Mouse (Mus musculus): ENCODE measurements around the gene Rpl38. TPM values are rescaled to one million over a fixed set of nuclear protein-coding genes. Genes with fewer than 3 reads are reported as not detected.
A peak's percentile ranks its signal among the peaks of the same experiment; 100 is the strongest.

Rpl38 gene
- total RNA-seq, 1 experiment from 2014 or later = 671 TPM

DNA sequence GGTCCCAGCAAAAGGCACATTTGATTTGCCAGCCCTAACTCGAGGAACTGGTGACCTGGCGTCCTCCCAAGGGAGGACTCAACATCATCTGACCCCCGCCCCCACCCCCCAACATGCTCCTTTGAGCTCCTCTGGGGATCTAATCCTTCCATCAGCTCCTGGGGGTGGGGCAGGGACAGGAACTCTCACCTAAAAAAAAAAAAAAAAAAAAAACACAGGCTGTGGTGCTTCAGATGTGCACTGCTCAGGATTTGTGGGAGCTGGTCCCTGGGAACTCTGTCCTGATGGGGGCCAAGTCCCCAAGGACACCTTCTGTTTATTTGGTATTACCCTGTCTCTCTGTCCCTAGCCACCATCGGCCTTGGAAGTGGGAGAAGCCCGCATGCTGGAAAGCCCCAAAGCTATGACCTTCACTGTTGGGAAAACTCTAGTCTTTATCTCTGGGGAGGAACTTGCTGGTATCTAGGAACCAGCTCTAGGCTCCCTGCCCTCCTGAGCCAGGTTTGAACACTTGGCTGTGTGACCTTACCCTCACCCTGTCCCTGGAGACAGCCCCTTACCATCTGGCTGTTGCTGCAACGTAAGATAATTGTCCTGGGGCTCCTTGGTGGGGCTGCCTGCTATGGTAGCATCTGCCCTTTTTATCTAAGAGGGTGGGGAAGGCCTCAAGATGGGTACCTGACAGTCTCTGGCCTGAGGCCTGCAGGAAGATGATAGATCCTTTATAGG is 23.3 kb downstream of the Rpl38 start:
- ATAC-seq (ENCODE audit: extremely low read depth, insufficient number of reproducible peaks, low FRiP score, poor library complexity, severe bottlenecking) = no peak

GRCm38 (mm10) chr11:114692601-114693000 is 24.3 kb downstream of the Rpl38 start:
- ATAC-seq (ENCODE audit: extremely low read depth, insufficient number of reproducible peaks, low FRiP score, poor library complexity, severe bottlenecking) = no peak

DNA sequence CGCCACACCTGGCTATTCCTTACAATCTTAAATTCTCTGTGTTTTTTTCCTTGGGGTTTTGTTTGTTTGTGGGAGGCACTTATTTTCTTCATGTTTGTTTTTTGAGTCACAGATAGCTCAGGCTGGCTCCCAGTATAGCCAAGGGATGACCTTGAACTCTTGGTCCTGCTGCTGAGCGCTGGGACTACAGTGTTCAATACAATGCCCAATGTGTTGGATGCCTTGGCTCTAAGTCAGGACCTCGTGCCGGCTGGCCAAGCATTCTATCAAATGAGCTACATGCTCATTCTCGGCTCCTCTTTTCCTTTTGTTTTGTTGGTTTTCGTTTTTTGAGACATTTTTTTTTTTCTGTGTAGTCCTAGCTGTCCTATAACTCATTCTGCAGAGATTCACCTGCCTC is 25.1 kb downstream of the Rpl38 start:
- ATAC-seq (ENCODE audit: extremely low read depth, insufficient number of reproducible peaks, low FRiP score, poor library complexity, severe bottlenecking) = no peak

- no peak for ATAC-seq (ENCODE audit: extremely low read depth, insufficient number of reproducible peaks, low FRiP score, poor library complexity, severe bottlenecking)
These were observed 26.1 kb downstream of the Rpl38 start for GRCm38 (mm10) chr11:114694451-114694850.

GRCm38 (mm10) chr11:114698496-114698895 is 30.2 kb downstream of the Rpl38 start:
- no peak for ATAC-seq (ENCODE audit: extremely low read depth, insufficient number of reproducible peaks, low FRiP score, poor library complexity, severe bottlenecking)

DNA sequence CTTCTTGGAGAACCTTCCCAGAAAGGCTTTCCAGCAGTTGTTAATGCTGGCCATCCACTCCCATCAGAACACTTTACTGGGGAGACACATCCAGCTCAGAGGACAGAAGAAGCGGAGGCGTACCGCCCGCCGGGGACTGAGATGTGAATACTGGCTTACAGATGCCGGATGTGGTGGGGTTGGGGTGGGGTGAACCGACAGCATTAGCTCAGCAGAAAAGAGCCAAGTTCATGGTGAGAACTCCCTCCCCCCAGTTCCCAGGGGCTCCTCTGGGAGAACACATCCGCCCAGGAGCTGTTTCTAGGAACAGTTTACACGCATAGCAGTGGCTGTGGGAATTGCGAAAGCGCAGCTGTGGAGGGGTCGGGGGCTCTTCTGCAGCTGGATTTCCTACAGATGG is 31.2 kb downstream of the Rpl38 start:
- no peak for ATAC-seq (ENCODE audit: extremely low read depth, insufficient number of reproducible peaks, low FRiP score, poor library complexity, severe bottlenecking)

DNA sequence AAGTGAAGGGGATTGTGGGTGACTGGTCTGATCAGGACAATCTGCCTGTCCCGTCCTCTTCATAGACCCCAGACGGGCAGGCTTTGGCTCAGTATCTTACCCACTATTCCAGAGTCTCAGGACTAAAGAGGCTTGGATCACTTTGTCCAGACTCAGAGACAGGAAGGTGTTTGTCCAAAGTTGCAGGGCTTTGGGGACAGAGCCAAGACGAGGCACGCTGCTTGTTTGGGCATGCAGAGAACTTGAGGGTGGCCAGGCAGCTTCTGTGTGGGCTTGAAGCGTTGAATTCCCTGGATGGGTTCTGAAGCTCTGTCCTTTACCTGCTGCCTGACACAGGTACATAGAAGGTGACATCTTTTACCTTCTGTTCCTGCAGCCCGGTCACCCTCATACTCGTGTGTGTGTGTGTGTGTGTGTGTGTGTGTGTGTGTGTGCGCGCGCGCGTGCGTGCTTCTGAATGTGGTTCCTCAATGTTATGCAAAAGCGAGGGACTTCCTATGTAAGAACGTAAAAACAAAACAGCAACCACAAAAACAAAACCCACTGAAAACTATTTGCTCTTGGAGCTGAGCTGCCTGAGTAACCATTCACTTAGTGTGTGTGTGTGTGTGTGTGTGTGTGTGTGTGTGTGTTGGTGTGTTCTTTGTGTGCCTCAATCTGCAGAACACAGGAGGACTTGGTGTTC is 34.1 kb downstream of the Rpl38 start:
- peak; percentile 34; the same call in 1 of the 2 replicates for ATAC-seq (ENCODE audit: extremely low read depth, insufficient number of reproducible peaks, low FRiP score, poor library complexity, severe bottlenecking)

DNA sequence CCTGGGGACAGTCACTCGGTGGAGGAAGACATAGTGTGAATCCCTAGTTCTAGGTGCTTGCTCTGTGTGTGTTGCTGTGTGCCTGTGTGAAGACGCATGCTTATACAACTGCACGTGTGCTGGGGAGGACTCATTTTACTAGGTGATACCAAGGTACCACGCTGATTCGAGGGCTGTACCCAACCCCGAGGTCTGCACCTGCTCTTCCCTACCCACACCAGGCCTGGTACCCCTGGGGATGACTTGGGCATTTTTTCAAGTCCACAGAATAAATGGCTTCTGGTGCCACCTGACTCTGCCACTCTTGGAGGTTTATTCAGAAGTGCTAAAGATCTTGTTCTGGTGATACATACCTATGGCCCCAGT is 34.7 kb downstream of the Rpl38 start:
- 0 out of 2 replicates have a peak, but pooled peaks have one; percentile 14 for ATAC-seq (ENCODE audit: extremely low read depth, insufficient number of reproducible peaks, low FRiP score, poor library complexity, severe bottlenecking)

DNA sequence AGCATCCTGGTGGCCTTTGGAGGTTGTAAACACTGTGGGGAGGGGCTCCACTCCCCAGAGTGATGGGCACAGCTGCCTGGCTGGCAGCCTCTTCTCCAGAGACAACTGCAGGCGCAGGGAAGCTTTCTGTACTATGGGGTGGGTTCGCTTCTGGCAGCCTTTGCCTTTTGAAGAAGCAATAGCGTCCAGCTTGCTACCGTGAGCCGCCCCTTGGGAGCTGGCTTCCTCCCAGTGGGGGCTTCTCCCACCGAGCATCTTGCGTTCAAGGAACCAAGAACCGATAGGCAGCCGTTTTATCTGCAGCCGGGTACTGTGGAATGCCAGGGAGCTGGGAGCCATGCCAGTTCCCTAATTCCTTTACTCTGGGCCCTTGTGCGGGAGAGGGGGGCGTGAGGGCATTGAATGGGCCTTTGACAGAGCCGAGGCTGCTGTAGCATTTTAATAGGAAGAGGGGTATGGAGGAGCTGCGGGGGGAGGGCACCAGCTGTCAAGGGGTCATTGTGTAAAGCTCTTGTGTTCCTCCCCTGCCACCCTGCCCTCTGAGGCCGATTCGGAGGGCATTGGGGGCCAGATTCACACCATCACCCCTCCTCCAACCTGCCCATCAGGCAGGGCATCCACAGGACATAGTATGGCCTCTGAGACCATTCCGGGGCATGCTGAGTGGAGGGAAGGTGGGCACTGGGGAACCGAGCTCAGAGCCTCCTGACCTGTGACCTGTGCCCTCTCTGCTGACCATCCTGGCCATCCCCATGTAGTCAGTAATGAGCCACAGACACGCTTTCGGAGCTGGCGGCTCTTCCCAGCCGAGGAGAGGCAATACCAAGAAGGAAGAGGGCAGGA is 36.0 kb downstream of the Rpl38 start:
- ATAC-seq (ENCODE audit: extremely low read depth, insufficient number of reproducible peaks, low FRiP score, poor library complexity, severe bottlenecking) = no peak

GRCm38 (mm10) chr11:114706358-114706757 is 38.0 kb downstream of the Rpl38 start:
- no peak for ATAC-seq (ENCODE audit: extremely low read depth, insufficient number of reproducible peaks, low FRiP score, poor library complexity, severe bottlenecking)

GRCm38 (mm10) chr11:114711393-114711792 is 43.1 kb downstream of the Rpl38 start:
- no peak for ATAC-seq (ENCODE audit: extremely low read depth, insufficient number of reproducible peaks, low FRiP score, poor library complexity, severe bottlenecking)

DNA sequence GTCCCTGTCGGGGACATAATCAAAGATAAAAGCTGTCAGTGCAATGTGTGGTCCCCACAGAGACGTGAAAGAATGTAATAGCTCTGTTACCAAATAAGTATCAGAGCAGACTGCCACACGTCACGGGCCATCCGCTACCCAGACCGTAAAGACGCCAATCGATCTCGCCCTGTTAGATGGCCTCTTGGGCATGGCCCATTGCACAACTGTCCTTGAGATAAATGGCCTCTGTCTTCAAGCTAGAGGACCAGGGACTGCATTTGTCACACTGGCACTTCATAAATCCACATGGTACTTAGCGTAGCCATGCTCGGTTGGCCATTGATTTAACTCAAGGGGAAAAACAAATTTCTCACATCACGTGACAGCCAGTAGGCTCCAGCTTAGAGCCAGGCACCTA is 43.5 kb downstream of the Rpl38 start:
- no peak for ATAC-seq (ENCODE audit: extremely low read depth, insufficient number of reproducible peaks, low FRiP score, poor library complexity, severe bottlenecking)

DNA sequence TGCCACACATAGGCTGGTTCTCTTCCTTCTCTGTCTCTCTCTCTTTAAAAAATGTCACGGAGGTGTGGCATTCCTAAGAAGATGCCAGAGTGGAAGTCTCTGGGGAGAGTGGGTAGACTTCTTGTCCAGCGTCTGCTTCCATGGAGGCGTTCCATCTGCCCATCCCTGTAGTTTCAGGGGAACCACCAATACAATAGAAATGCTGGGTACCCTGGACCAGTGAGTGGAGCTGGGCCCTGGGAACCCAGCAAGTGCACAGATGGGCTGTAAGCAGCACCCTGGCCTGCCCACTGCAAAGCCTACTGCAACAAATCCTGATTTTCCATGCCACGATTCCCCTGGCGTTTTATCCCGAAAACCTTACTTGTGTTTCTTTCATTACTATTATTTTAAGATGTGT is 46.2 kb downstream of the Rpl38 start:
- ATAC-seq (ENCODE audit: extremely low read depth, insufficient number of reproducible peaks, low FRiP score, poor library complexity, severe bottlenecking) = no peak

DNA sequence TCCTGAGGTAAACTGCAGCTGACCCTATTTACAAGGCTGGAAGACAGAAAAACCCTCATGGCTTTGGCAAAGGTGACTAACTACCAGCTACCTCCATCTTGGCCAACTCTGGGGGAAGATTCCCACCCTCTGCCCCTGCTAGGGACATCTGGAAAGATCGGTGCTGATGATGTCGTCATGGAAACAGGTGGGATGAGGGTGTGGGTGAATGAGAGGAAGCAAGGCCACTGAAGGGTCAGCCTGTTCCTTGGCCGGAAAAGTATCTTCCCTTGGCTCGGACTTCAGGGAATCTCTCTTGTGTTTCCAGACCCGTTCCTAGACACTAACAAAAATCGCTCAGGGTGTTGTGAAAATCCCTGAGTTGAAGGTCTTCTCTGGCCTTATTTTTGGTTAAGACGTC is 47.2 kb downstream of the Rpl38 start:
- no peak for ATAC-seq (ENCODE audit: extremely low read depth, insufficient number of reproducible peaks, low FRiP score, poor library complexity, severe bottlenecking)

GRCm38 (mm10) chr11:114720535-114720934 is 52.2 kb downstream of the Rpl38 start:
- ATAC-seq (ENCODE audit: extremely low read depth, insufficient number of reproducible peaks, low FRiP score, poor library complexity, severe bottlenecking) = no peak

Other genes starting within 250 kb of the Rpl38 start
- gene Ttyh2, start 6.9 kb downstream of the Rpl38 start, total RNA-seq (2017) = 2.2 and 3.5 TPM in 2 replicates
- gene Dnaic2, start 58.9 kb downstream of the Rpl38 start, total RNA-seq (2017) = 0.35 and 0.61 TPM in 2 replicates
- 3.1 and 5.4 TPM in 2 replicates for gene Kif19a, start 96.9 kb downstream of the Rpl38 start, total RNA-seq (2017)
- gene Btbd17, start 127.4 kb downstream of the Rpl38 start, total RNA-seq (2017) = not detected in 2 replicates
- gene Gpr142, start 130.4 kb downstream of the Rpl38 start, total RNA-seq (2017) = not detected in 2 replicates
- 0.37 and 1.0 TPM in 2 replicates for gene Gprc5c, start 182.6 kb downstream of the Rpl38 start, total RNA-seq (2017)
- gene Cd300a, start 221.5 kb downstream of the Rpl38 start, total RNA-seq (2017) = 100 and 105 TPM in 2 replicates